Mouse (Mus musculus) liver, adult (tissue): ENCODE measurements at regions not wholly inside any gene's neighbourhood (a gene's known extent, or its start where the extent isn't known, plus 50 kb on each side); places are given as distances from the start of the nearest gene placed in this dataset.

Experiments used
- GATA4 ChIP-seq: IDR thresholded peaks from 2 replicates; pipeline ENCODE4 v1.6.1; 2014; ENCODE audit warnings: mild to moderate bottlenecking, low read length; ENCODE audit not compliant: insufficient replicate concordance

GRCm38 (mm10) chr17:49250726-49251537, 177.2 kb upstream of the Mocs1 start:
- no peak for TF ChIP-seq GATA4

GRCm38 (mm10) chr17:49252271-49252670, 175.9 kb upstream of the Mocs1 start:
- TF ChIP-seq GATA4, result no peak

GRCm38 (mm10) chr17:49258496-49258895, 169.7 kb upstream of the Mocs1 start:
- no peak for TF ChIP-seq GATA4

- no peak for TF ChIP-seq GATA4
Measured at GRCm38 (mm10) chr17:49262394-49262793, 165.8 kb upstream of the Mocs1 start.

GRCm38 (mm10) chr17:49266343-49266742, 161.8 kb upstream of the Mocs1 start:
- no peak for TF ChIP-seq GATA4

GRCm38 (mm10) chr17:49269943-49270342, 158.2 kb upstream of the Mocs1 start:
- no peak for TF ChIP-seq GATA4

GRCm38 (mm10) chr17:49272661-49273448, 155.3 kb upstream of the Mocs1 start:
- no peak for TF ChIP-seq GATA4

- no peak for TF ChIP-seq GATA4
Measured at GRCm38 (mm10) chr17:49274936-49275335, 153.2 kb upstream of the Mocs1 start.

- no peak for TF ChIP-seq GATA4
Measured at GRCm38 (mm10) chr17:49275421-49275820, 152.7 kb upstream of the Mocs1 start.

- TF ChIP-seq GATA4, result no peak
Measured at GRCm38 (mm10) chr17:49275916-49276315, 152.2 kb upstream of the Mocs1 start.

GRCm38 (mm10) chr17:49278541-49278940, 149.6 kb upstream of the Mocs1 start:
- no peak for TF ChIP-seq GATA4

- TF ChIP-seq GATA4, result no peak
Measured at GRCm38 (mm10) chr17:49278973-49279727, 149.0 kb upstream of the Mocs1 start.

- no peak for TF ChIP-seq GATA4
Measured at GRCm38 (mm10) chr17:49281344-49281743, 146.8 kb upstream of the Mocs1 start.

- no peak for TF ChIP-seq GATA4
Measured at GRCm38 (mm10) chr17:49282498-49282897, 145.7 kb upstream of the Mocs1 start.

- TF ChIP-seq GATA4, result no peak
Measured at GRCm38 (mm10) chr17:49283491-49283890, 144.7 kb upstream of the Mocs1 start.
